Mouse (Mus musculus): ENCODE results near the gene Rars2. TPM values are rescaled to one million over a fixed set of nuclear protein-coding genes. Genes with fewer than 3 reads are reported as not detected.

The Rars2 gene
- total RNA-seq, 1 experiment, result 31.5 TPM

- Histone ChIP-seq H3K4me1 (ENCODE audit: control insufficient read depth in 2 of 2, insufficient read depth in 2 of 2, low read length in 2 of 2, poor library complexity in 1 of 2) (no peaks in the 10 kb centered on the region), H3K9me3 (ENCODE audit: control insufficient read depth, insufficient read depth, low read depth, low read length) (no peaks in the 10 kb centered on the region), H3K36me3 (ENCODE audit: control insufficient read depth, insufficient read depth, low read length, poor library complexity, severe bottlenecking) (peaks cover 6% of the 10 kb centered on the region), H3K9ac (ENCODE audit: insufficient read depth, low read depth, low read length, poor library complexity, severe bottlenecking) (no peak overlapping the region), H3K4me3 (ENCODE audit: insufficient read depth in 1 of 2, low read depth in 1 of 2, low read length in 2 of 2, poor library complexity in 1 of 2, severe bottlenecking in 1 of 2) (no peak overlapping the region), H3K27ac (ENCODE audit: insufficient read depth, low read depth, low read length, poor library complexity, severe bottlenecking) (no peak overlapping the region)
- TF ChIP-seq MAFK (IDR thresholded peaks at IDR 0.05; ENCODE audit: insufficient read depth, low read depth, low read length), result no peak
- TF ChIP-seq ZNF384 (IDR thresholded peaks at IDR 0.05; ENCODE audit: low read depth, low read length), result no peak
- no peak for TF ChIP-seq CHD2 (IDR thresholded peaks at IDR 0.05; ENCODE audit: low read depth, low read length)
- no peak for TF ChIP-seq ZC3H11A (IDR thresholded peaks at IDR 0.05; ENCODE audit: borderline replicate concordance, low read depth, low read length)
- TF ChIP-seq HCFC1 (IDR thresholded peaks at IDR 0.05; ENCODE audit: borderline replicate concordance, insufficient read depth, low read length), result no peak
- in situ Hi-C loops (cut with MboI; ENCODE audit: low sequenced_read_pairs in 2 of 2, unreplicated experiment in 2 of 2), result no loop called here
- DNase-seq (ENCODE audit: low read depth, low spot score), result no peak
Measured at GRCm38 (mm10) chr4:34636036-34636435, 21.3 kb downstream of the Rars2 start.

GRCm38 (mm10) chr4:34637386-34637785, 22.6 kb downstream of the Rars2 start:
- TF ChIP-seq HCFC1 (IDR thresholded peaks at IDR 0.05; ENCODE audit: borderline replicate concordance, insufficient read depth, low read length) (no peak), MAFK (IDR thresholded peaks at IDR 0.05; ENCODE audit: insufficient read depth, low read depth, low read length) (no peak), ZC3H11A (IDR thresholded peaks at IDR 0.05; ENCODE audit: borderline replicate concordance, low read depth, low read length) (no peak), ZNF384 (IDR thresholded peaks at IDR 0.05; ENCODE audit: low read depth, low read length) (no peak), CHD2 (IDR thresholded peaks at IDR 0.05; ENCODE audit: low read depth, low read length) (no peak)
- Histone ChIP-seq H3K4me1 (ENCODE audit: control insufficient read depth in 2 of 2, insufficient read depth in 2 of 2, low read length in 2 of 2, poor library complexity in 1 of 2) (no peaks in the 10 kb centered on the region), H3K9me3 (ENCODE audit: control insufficient read depth, insufficient read depth, low read depth, low read length) (no peaks in the 10 kb centered on the region), H3K36me3 (ENCODE audit: control insufficient read depth, insufficient read depth, low read length, poor library complexity, severe bottlenecking) (peaks cover 6% of the 10 kb centered on the region), H3K4me3 (ENCODE audit: insufficient read depth in 1 of 2, low read depth in 1 of 2, low read length in 2 of 2, poor library complexity in 1 of 2, severe bottlenecking in 1 of 2) (no peak overlapping the region), H3K9ac (ENCODE audit: insufficient read depth, low read depth, low read length, poor library complexity, severe bottlenecking) (no peak overlapping the region), H3K27ac (ENCODE audit: insufficient read depth, low read depth, low read length, poor library complexity, severe bottlenecking) (no peak overlapping the region)
- no peak for DNase-seq (ENCODE audit: low read depth, low spot score)
- in situ Hi-C loops (cut with MboI; ENCODE audit: low sequenced_read_pairs in 2 of 2, unreplicated experiment in 2 of 2), result no loop called here

GRCm38 (mm10) chr4:34637851-34638250, 23.1 kb downstream of the Rars2 start:
- TF ChIP-seq CHD2 (IDR thresholded peaks at IDR 0.05; ENCODE audit: low read depth, low read length) (no peak), HCFC1 (IDR thresholded peaks at IDR 0.05; ENCODE audit: borderline replicate concordance, insufficient read depth, low read length) (no peak), ZNF384 (IDR thresholded peaks at IDR 0.05; ENCODE audit: low read depth, low read length) (no peak), ZC3H11A (IDR thresholded peaks at IDR 0.05; ENCODE audit: borderline replicate concordance, low read depth, low read length) (no peak), MAFK (IDR thresholded peaks at IDR 0.05; ENCODE audit: insufficient read depth, low read depth, low read length) (no peak)

GRCm38 (mm10) chr4:34639745-34640364, 25.1 kb downstream of the Rars2 start:
- in situ Hi-C loops (cut with MboI; ENCODE audit: low sequenced_read_pairs in 2 of 2, unreplicated experiment in 2 of 2), result no loop called here
- peaks cover 4% of the 10 kb centered on the region for H3K36me3 ChIP-seq (ENCODE audit: control insufficient read depth, insufficient read depth, low read length, poor library complexity, severe bottlenecking)
- no peak for DNase-seq (ENCODE audit: low read depth, low spot score)
- H3K4me1 ChIP-seq (ENCODE audit: control insufficient read depth in 2 of 2, insufficient read depth in 2 of 2, low read length in 2 of 2, poor library complexity in 1 of 2), result no peaks in the 10 kb centered on the region
- TF ChIP-seq ZNF384 (IDR thresholded peaks at IDR 0.05; ENCODE audit: low read depth, low read length) (no peak), MAFK (IDR thresholded peaks at IDR 0.05; ENCODE audit: insufficient read depth, low read depth, low read length) (no peak), ZC3H11A (IDR thresholded peaks at IDR 0.05; ENCODE audit: borderline replicate concordance, low read depth, low read length) (no peak), HCFC1 (IDR thresholded peaks at IDR 0.05; ENCODE audit: borderline replicate concordance, insufficient read depth, low read length) (no peak), CHD2 (IDR thresholded peaks at IDR 0.05; ENCODE audit: low read depth, low read length) (no peak)
- no peak overlapping the region for H3K4me3 ChIP-seq (ENCODE audit: insufficient read depth in 1 of 2, low read depth in 1 of 2, low read length in 2 of 2, poor library complexity in 1 of 2, severe bottlenecking in 1 of 2)
- H3K9ac ChIP-seq (ENCODE audit: insufficient read depth, low read depth, low read length, poor library complexity, severe bottlenecking), result no peak overlapping the region
- H3K9me3 ChIP-seq (ENCODE audit: control insufficient read depth, insufficient read depth, low read depth, low read length), result no peaks in the 10 kb centered on the region
- H3K27ac ChIP-seq (ENCODE audit: insufficient read depth, low read depth, low read length, poor library complexity, severe bottlenecking), result no peak overlapping the region

More at GRCm38 (mm10) chr4:34637851-34638250, 23.1 kb downstream of the Rars2 start:
- no peaks in the 10 kb centered on the region for H3K9me3 ChIP-seq (ENCODE audit: control insufficient read depth, insufficient read depth, low read depth, low read length)
- H3K4me1 ChIP-seq (ENCODE audit: control insufficient read depth in 2 of 2, insufficient read depth in 2 of 2, low read length in 2 of 2, poor library complexity in 1 of 2), result no peaks in the 10 kb centered on the region
- DNase-seq (ENCODE audit: low read depth, low spot score), result no peak
- H3K9ac ChIP-seq (ENCODE audit: insufficient read depth, low read depth, low read length, poor library complexity, severe bottlenecking), result no peak overlapping the region
- H3K4me3 ChIP-seq (ENCODE audit: insufficient read depth in 1 of 2, low read depth in 1 of 2, low read length in 2 of 2, poor library complexity in 1 of 2, severe bottlenecking in 1 of 2), result no peak overlapping the region
- no peak overlapping the region for H3K27ac ChIP-seq (ENCODE audit: insufficient read depth, low read depth, low read length, poor library complexity, severe bottlenecking)
- in situ Hi-C loops (cut with MboI; ENCODE audit: low sequenced_read_pairs in 2 of 2, unreplicated experiment in 2 of 2), result no loop called here
- H3K36me3 ChIP-seq (ENCODE audit: control insufficient read depth, insufficient read depth, low read length, poor library complexity, severe bottlenecking), result peaks cover 8% of the 10 kb centered on the region

All from ES-E14 (cell line).